Mouse (Mus musculus): ENCODE results near the gene Cep290.

GRCm38 (mm10) chr10:100491916-100492315 lies 4.6 kb downstream of the Cep290 start:
- TF ChIP-seq MAX (IDR thresholded peaks at IDR 0.05; ENCODE audit: low read depth) (no peak), POLR2A (IDR thresholded peaks at IDR 0.05; ENCODE audit: insufficient read length, low read depth) (no peak)
